Comparison of ENCODE assay signal across 8 mouse cellular contexts in genomic region chr7:29180077-29180853, GRCm38 (mm10). TPM values are rescaled to one million over a fixed set of nuclear protein-coding genes. Genes with fewer than 3 reads are reported as not detected.
DNase-seq lines count a peak whose midpoint lies in the region; ATAC-seq lines count a peak whose summit lies in the region.

TSS of gene Psmd8 (minus strand) at chr7:29180701.

- H3K4me2 ChIP-seq in lung, embryonic 16.5 days (ENCODE audit: low read depth, low read length), result peak within 1 kb of the TSS; percentile 92

- peak within 1 kb of the TSS; percentile 75 for H3K27ac ChIP-seq in lung, embryonic 16.5 days (ENCODE audit: low read length)

- H3K4me1 ChIP-seq in lung, embryonic 16.5 days (replicated peaks; ENCODE audit: control insufficient read depth, insufficient read depth, low read length), result peaks cover 14% of the 10 kb centered on the region

- ATAC-seq in hematopoietic stem cell, adult 5-6 weeks (replicated peaks in 1 of 2; ENCODE audit: insufficient read depth in 1 of 2, low FRiP score in 2 of 2, low TSS enrichment in 1 of 2, low read depth in 1 of 2, poor library complexity in 2 of 2, severe bottlenecking in 2 of 2), result peak; percentile 96 to 97
- peak; percentile 97 for ATAC-seq in lung, embryonic 16.5 days (ENCODE audit: low read depth)

- WGBS in lung, embryonic 16.5 days, result under 1% methylated on average over 61 of the region's 62 CpGs

- H3K36me3 ChIP-seq in lung, embryonic 16.5 days (ENCODE audit: control insufficient read depth, insufficient read depth, low read length), result peaks cover 12% of the 10 kb centered on the region

- DNase-seq in MEL-GATA-1-ER (ENCODE audit: extremely low read depth, low read depth), result peak; percentile 94
- DNase-seq in cerebellum, adult 8-10 months, result peak; percentile 94
- DNase-seq in forelimb bud, embryonic 11.5 days (ENCODE audit: low read depth, low spot score), result peak; percentile 99
- peak; percentile 93 for DNase-seq in layer of hippocampus, adult 9-10 months (ENCODE audit: low spot score)
- DNase-seq in ovary, postnatal 10 days (ENCODE audit: low spot score), result peak; percentile 77
- peak; percentile 95 for DNase-seq in thymus, postnatal 10 days (ENCODE audit: low spot score in 2 of 2)

- peak within 1 kb of the TSS; percentile 75 for H3K4me3 ChIP-seq in lung, embryonic 16.5 days (ENCODE audit: low read length)

- H3K9me3 ChIP-seq in lung, embryonic 16.5 days (ENCODE audit: control insufficient read depth, low read length), result no peaks in the 10 kb centered on the region

- peak within 1 kb of the TSS; percentile 87 for H3K9ac ChIP-seq in lung, embryonic 16.5 days (ENCODE audit: low read length)

- H3K27me3 ChIP-seq in lung, embryonic 16.5 days (ENCODE audit: control insufficient read depth, insufficient read depth, low read depth, low read length), result no peaks in the 10 kb centered on the region

RNA-seq across cellular contexts. Expression of gene Psmd8, which starts in this region (rescaled TPM):
- total RNA-seq in hematopoietic stem cell, adult 5-6 weeks (2017), result 141 and 144 TPM in 2 replicates
- polyA plus RNA-seq in lung, embryonic 16.5 days (2015; fragmentation: Nextera tagmentation; extraction: Ambion mirVana), result 256 and 273 TPM in 2 replicates

Comparison
In these comparisons a context has a peak if more than half of its experiments do, and no peak if none do; other contexts are left out.
1. Peak in every context shown above with its lines: DNase-seq, ATAC-seq, H3K4me3 ChIP-seq and H3K27ac ChIP-seq.